Mouse (Mus musculus): Measurements from ENCODE around the gene Gm42957.
"Not testable (repeated sequence)": the region's sequence is repeated elsewhere in the genome, so short reads cannot be mapped to it uniquely, and the experiment has no call there.

The Gm42957 gene

GRCm38 (mm10) chr3:96675171-96675570, 39.9 kb downstream of the Gm42957 start:
- no peak for DNase-seq (ENCODE audit: low read depth, low spot score)

- DNase-seq (ENCODE audit: low read depth, low spot score), result peak; percentile 83
Measured at GRCm38 (mm10) chr3:96675690-96676089, 40.4 kb downstream of the Gm42957 start.

GRCm38 (mm10) chr3:96678456-96678855, 43.2 kb downstream of the Gm42957 start:
- no peak for DNase-seq (ENCODE audit: low read depth, low spot score)

- DNase-seq (ENCODE audit: low read depth, low spot score), result no peak
Measured at GRCm38 (mm10) chr3:96679159-96679674, 43.9 kb downstream of the Gm42957 start.

- DNase-seq (ENCODE audit: low read depth, low spot score), result no peak
Measured at GRCm38 (mm10) chr3:96680269-96680956, 45.1 kb downstream of the Gm42957 start.

- DNase-seq (ENCODE audit: low read depth, low spot score), result no peak
Measured at GRCm38 (mm10) chr3:96683496-96683895, 48.2 kb downstream of the Gm42957 start.

GRCm38 (mm10) chr3:96684151-96684821, 49.0 kb downstream of the Gm42957 start:
- no peak for DNase-seq (ENCODE audit: low read depth, low spot score)

- no peak for DNase-seq (ENCODE audit: low read depth, low spot score)
Measured at GRCm38 (mm10) chr3:96684822-96685156, 49.5 kb downstream of the Gm42957 start.

GRCm38 (mm10) chr3:96686057-96686456, 50.8 kb downstream of the Gm42957 start:
- not testable (repeated sequence) for DNase-seq (ENCODE audit: low read depth, low spot score)

GRCm38 (mm10) chr3:96688854-96689253, 53.6 kb downstream of the Gm42957 start:
- no peak for DNase-seq (ENCODE audit: low read depth, low spot score)

GRCm38 (mm10) chr3:96690298-96690697, 55.0 kb downstream of the Gm42957 start:
- DNase-seq (ENCODE audit: low read depth, low spot score), result no peak

GRCm38 (mm10) chr3:96692506-96692905, 57.2 kb downstream of the Gm42957 start:
- no peak for DNase-seq (ENCODE audit: low read depth, low spot score)

- DNase-seq (ENCODE audit: low read depth, low spot score), result no peak
Measured at GRCm38 (mm10) chr3:96693579-96693978, 58.3 kb downstream of the Gm42957 start.

GRCm38 (mm10) chr3:96696198-96696765, 61.0 kb downstream of the Gm42957 start, which contains the start of gene Pias3:
Gene Pias3 (plus strand): TSS chr3:96696384.
- DNase-seq (ENCODE audit: low read depth, low spot score), result peak; percentile 77

GRCm38 (mm10) chr3:96696766-96697732, 61.8 kb downstream of the Gm42957 start:
- DNase-seq (ENCODE audit: low read depth, low spot score), result peak; percentile 83

GRCm38 (mm10) chr3:96698993-96699690, 63.9 kb downstream of the Gm42957 start:
- DNase-seq (ENCODE audit: low read depth, low spot score), result no peak

GRCm38 (mm10) chr3:96700376-96700775, 65.1 kb downstream of the Gm42957 start:
- DNase-seq (ENCODE audit: low read depth, low spot score), result no peak

- DNase-seq (ENCODE audit: low read depth, low spot score), result no peak
Measured at GRCm38 (mm10) chr3:96701003-96701402, 65.7 kb downstream of the Gm42957 start.

Measured in WW6 (cell line).